Mouse (Mus musculus) hematopoietic stem cell, adult 5-6 weeks (primary cell): ENCODE measurements around the gene Incenp. TPM values are rescaled to one million over a fixed set of nuclear protein-coding genes. Genes with fewer than 3 reads are reported as not detected.
"Not testable (repeated sequence)": the region's sequence is repeated elsewhere in the genome, so short reads cannot be mapped to it uniquely, and the experiment has no call there.

Source experiments
- ATAC-seq, 2 experiments: fragments of 125-278 bp in 1 of 2; replicated peaks in 1 of 2; 2 replicates each; pipeline ENCODE4 v1.8.0; 2016 to 2017; ENCODE audit warnings: inconsistent platforms in 2 of 2, mild to moderate bottlenecking in 2 of 2, moderate number of reproducible peaks in 2 of 2, low read depth in 1 of 2, moderate TSS enrichment in 1 of 2; ENCODE audit not compliant: low FRiP score in 2 of 2, poor library complexity in 2 of 2, severe bottlenecking in 2 of 2, insufficient read depth in 1 of 2, low TSS enrichment in 1 of 2
- total RNA-seq: library from RNA; stranded (forward); fragments of 172-1452, 232-1000 nt; gene quantifications from 2 replicates; pipeline ENCODE4 v1.2.3, GENCODE M21; 2017

Incenp gene
- total RNA-seq, 1 experiment from 2014 or later: 76.6 TPM

DNA sequence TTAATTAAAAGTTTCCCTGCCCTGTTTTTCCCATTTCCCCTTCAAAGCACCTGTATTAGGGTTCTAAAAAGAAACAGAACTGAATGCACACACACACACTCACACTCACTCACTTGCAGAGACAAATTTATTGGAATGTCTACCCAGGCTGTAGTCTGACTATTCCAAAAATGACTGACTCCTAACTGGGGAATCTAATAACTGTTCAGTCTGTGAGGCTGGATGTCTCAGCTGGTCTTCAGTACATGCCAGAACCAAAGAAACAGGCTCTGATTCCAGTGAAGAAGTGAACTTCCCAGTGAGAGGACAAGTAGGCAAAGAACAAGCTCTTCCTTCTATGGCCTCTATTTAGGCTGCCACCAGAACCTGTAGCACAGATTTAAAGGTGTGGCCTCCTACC lies 33.9 kb downstream of the Incenp start:
- no peak for ATAC-seq

GRCm38 (mm10) chr19:9864856-9865255 lies 34.5 kb downstream of the Incenp start:
- no peak for ATAC-seq

DNA sequence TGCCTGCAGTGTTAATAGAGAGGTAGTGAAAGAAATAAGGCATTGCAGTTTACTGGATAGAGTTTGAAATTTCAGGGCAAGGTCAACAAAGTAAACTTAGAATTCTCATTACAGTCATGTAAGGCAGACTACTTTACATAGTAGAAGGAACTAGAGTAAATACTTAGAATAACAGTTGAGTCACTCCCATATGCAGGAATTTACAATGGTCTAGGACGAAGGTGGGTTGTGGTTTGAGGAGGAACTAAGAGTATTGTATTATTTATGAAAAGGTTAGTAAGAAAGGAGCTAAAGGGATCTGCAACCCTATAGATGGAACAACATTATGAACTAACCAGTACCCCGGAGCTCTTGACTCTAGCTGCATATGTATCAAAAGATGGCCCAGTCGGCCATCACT lies 38.5 kb downstream of the Incenp start:
- ATAC-seq: not testable (repeated sequence)

GRCm38 (mm10) chr19:9849368-9850075 lies 49.8 kb downstream of the Incenp start:
- not testable (repeated sequence) for ATAC-seq

DNA sequence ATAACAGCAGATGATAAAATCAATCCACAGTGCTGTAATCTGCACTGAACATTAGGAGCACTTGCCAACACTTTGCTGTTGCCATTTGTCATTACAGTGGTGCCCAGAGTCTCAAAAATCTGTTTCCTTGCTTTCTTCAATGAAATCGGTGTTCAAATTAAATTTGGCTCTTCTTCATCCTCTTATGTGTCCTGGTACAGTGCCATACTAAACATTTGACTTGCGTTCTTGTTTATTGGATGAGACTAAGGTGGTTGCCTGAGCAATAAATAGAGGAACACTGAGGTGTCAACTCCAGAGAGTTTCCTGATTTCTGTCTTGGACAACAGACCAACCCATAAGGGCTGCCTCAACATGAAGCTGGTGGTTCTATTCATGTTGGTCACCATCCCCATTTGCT lies 52.1 kb downstream of the Incenp start, which contains the start of gene Scgb2a2:
TSS of gene Scgb2a2 (plus strand) at position 301 of the 400 bp plus-strand sequence.
- no peak for ATAC-seq

DNA sequence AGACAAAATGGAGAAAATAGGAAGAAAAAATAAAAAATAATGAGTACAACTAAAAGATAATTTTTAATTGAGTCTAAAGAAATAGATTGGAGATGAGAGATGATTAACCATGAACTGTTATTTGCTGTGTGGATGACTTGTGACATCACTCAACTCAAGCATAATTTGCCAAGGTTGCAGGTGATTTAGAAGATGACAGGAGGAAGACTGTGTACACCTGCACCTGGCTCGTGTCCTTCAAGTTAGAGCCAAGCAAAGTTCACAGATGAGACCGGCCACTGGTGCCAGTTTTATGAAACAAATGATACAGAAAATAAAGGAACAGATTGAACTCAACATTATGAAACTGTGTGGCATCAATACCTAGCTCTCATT lies 62.0 kb downstream of the Incenp start:
- no peak for ATAC-seq

DNA sequence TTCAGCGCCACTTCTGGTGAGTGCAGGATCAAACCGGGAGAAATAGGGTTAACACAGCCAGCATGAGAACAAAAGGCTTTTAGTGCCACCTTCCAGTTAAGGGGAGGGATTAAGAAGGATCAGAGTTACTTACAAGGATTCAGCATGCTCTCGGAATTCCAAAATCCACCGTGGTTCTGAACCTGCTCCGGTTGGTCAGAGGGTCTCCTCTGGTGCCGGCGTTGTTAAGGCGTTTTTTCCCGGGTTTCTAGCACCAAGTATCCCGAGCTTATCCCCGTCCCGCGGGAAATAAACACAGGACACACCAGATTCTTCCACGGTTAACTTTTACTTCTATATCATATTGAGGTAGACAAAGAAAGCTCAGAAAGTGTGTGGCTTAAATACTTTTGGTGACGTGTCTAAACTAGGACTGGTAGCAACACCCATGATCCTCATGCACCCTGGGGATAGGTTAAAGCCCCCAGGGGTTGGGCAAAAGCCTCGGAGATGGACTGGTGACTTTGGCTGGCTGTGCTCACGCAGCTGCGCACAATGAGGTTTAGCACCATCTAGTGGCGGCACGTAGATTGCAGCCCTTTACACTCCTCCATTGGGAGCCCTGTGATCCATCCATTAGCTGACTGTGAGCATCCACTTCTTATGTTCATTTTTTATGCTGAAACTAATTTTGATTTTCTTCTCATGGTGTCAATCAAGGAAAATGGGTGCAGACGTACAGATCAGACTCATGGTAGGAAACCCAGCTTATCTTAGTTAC lies 62.6 kb downstream of the Incenp start:
- peak; percentile 62 to 66 for ATAC-seq

Other genes with a start within 250 kb of the Incenp start
- gene Scgb2a2, start 52.0 kb downstream of the Incenp start, total RNA-seq: not detected in 2 replicates
- gene Fth1, start 81.0 kb upstream of the Incenp start, total RNA-seq: 535 and 658 TPM in 2 replicates
- gene Best1, start 102.1 kb upstream of the Incenp start, total RNA-seq: 2.5 TPM in 1 of 2 replicates, not detected in the other
- gene Rab3il1, start 102.1 kb upstream of the Incenp start, total RNA-seq: 11.2 and 13.1 TPM in 2 replicates
- 3.4 and 6.3 TPM in 2 replicates for gene Fads3, start 142.0 kb upstream of the Incenp start, total RNA-seq
- 30.7 and 36.4 TPM in 2 replicates for gene Fads2, start 202.2 kb upstream of the Incenp start, total RNA-seq